Mouse (Mus musculus): ENCODE data around the gene Nhlrc3. TPM values are rescaled to one million over a fixed set of nuclear protein-coding genes. Genes with fewer than 3 reads are reported as not detected.
A peak's percentile ranks its signal among the peaks of the same experiment; 100 is the strongest.

Gene Nhlrc3
- polyA plus RNA-seq, 1 experiment from 2014 or later, result 10.0 TPM

DNA sequence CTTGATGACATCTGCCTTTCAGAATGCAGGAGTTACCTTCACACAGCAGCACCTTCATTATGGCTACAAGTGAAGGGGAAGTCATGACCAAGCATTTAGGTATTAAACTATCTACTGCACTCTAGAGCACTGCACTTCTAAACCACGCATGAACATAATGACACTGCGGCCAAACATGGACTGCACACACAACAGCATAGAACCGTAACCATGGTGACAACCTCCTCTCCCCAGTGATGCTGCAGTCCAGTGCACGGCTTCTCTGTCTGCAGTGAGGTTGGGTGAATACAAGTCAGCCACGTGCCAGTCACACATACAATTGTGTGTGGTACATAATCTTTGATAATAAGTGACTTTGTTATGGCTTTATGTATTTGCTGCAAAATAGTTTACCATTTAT lies 17.6 kb downstream of the Nhlrc3 start:
- 31% methylated on average over 5 of the region's 5 CpGs for WGBS
- H3K36me3 ChIP-seq (replicated peaks; ENCODE audit: control insufficient read depth, insufficient read depth), result peaks cover 9% of the 10 kb centered on the region
- H3K9ac ChIP-seq, result no peak overlapping the region
- no peak overlapping the region for H3K4me3 ChIP-seq (replicated peaks; ENCODE audit: low read length)
- no peaks in the 10 kb centered on the region for H3K4me1 ChIP-seq (replicated peaks; ENCODE audit: control insufficient read depth, insufficient read depth, low read length)
- H3K27me3 ChIP-seq (ENCODE audit: control insufficient read depth, insufficient read depth, low read length), result no peaks in the 10 kb centered on the region
- H3K9me3 ChIP-seq (ENCODE audit: control insufficient read depth, low read length), result no peaks in the 10 kb centered on the region
- ATAC-seq (ENCODE audit: low FRiP score) (peak; percentile 72), DNase-seq (ENCODE audit: low spot score) (peak; percentile 34)
- H3K4me2 ChIP-seq (replicated peaks), result no peak overlapping the region
- H3K27ac ChIP-seq, result no peak overlapping the region

DNA sequence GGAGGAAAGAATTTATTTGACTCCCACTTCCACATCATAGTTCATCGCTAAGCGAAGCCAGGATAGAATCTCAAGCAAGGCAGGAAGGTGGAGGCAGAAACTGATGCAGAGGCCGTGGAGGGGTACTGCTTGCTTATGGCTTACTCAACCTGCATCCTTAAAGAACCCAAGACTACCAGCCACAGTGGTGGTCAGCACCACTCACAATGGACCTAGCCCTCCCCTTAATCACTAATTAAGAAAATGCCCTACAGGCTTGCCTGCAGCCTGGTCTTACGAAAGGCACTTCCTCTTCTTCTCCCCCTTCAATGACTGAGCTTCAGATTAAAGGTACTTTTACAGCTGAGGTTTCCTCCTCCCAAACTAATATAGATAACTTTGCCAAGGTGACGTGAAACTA lies 26.6 kb downstream of the Nhlrc3 start:
- no peak overlapping the region for H3K9ac ChIP-seq
- H3K27me3 ChIP-seq (ENCODE audit: control insufficient read depth, insufficient read depth, low read length), result no peaks in the 10 kb centered on the region
- no peak for DNase-seq (ENCODE audit: low spot score)
- H3K9me3 ChIP-seq (ENCODE audit: control insufficient read depth, low read length), result no peaks in the 10 kb centered on the region
- no peaks in the 10 kb centered on the region for H3K36me3 ChIP-seq (replicated peaks; ENCODE audit: control insufficient read depth, insufficient read depth)
- H3K4me3 ChIP-seq (replicated peaks; ENCODE audit: low read length), result no peak overlapping the region
- no peaks in the 10 kb centered on the region for H3K4me1 ChIP-seq (replicated peaks; ENCODE audit: control insufficient read depth, insufficient read depth, low read length)
- H3K27ac ChIP-seq, result no peak overlapping the region
- no peak overlapping the region for H3K4me2 ChIP-seq (replicated peaks)
- WGBS, result 85% methylated on average over 5 of the region's 5 CpGs
- ATAC-seq (ENCODE audit: low FRiP score), result no peak

DNA sequence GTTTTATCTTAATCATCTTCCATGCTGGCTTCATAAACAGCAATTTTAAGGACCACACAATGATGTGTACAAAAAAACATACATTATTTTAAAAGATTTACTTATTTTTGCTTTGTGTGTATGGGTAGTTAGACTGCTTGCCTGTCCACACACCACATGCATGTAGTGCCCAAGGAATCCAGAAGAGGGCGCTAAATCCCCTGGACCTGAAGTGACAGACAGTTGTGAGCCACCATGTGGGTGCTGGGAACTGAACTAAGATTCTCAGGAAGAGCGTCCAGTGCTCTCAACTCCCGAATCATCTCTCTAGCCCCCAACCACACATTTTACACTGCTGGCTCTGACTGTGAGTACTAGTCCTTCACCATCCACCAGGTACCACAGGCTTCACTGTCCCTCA lies 28.5 kb downstream of the Nhlrc3 start:
- no peaks in the 10 kb centered on the region for H3K9me3 ChIP-seq (ENCODE audit: control insufficient read depth, low read length)
- H3K27ac ChIP-seq, result no peak overlapping the region
- H3K4me3 ChIP-seq (replicated peaks; ENCODE audit: low read length), result no peak overlapping the region

DNA sequence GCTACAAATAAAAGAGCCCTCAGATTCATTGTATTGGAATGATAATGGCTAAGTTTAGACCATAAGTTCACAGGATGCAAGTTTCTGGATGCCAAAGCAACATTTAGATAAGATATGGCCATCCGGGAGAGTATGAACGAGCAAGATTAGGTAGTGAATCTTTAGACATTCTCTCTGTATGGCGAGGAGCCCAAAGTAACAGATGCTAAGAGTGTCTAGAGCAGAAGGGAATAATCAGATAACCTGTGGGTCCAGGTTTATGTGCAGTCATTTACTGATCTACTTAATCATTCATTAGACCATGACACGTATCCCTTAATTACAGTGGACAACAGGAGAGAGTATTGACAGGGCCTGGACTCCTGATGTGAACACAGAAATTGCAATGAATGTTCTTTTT lies 39.6 kb downstream of the Nhlrc3 start:
- no peaks in the 10 kb centered on the region for H3K36me3 ChIP-seq (replicated peaks; ENCODE audit: control insufficient read depth, insufficient read depth)
- H3K27me3 ChIP-seq (ENCODE audit: control insufficient read depth, insufficient read depth, low read length), result no peaks in the 10 kb centered on the region
- ATAC-seq (ENCODE audit: low FRiP score) (no peak), DNase-seq (ENCODE audit: low spot score) (no peak)
- no peak overlapping the region for H3K27ac ChIP-seq
- no peak overlapping the region for H3K9ac ChIP-seq
- no peaks in the 10 kb centered on the region for H3K4me1 ChIP-seq (replicated peaks; ENCODE audit: control insufficient read depth, insufficient read depth, low read length)
- no peak overlapping the region for H3K4me2 ChIP-seq (replicated peaks)
- 87% methylated on average over 4 of the region's 4 CpGs for WGBS
- H3K4me3 ChIP-seq (replicated peaks; ENCODE audit: low read length), result no peak overlapping the region
- no peaks in the 10 kb centered on the region for H3K9me3 ChIP-seq (ENCODE audit: control insufficient read depth, low read length)

More for the DNA sequence above, 28.5 kb downstream of the Nhlrc3 start:
- H3K27me3 ChIP-seq (ENCODE audit: control insufficient read depth, insufficient read depth, low read length), result no peaks in the 10 kb centered on the region
- no peak for ATAC-seq (ENCODE audit: low FRiP score)
- DNase-seq (ENCODE audit: low spot score), result no peak
- H3K4me1 ChIP-seq (replicated peaks; ENCODE audit: control insufficient read depth, insufficient read depth, low read length), result no peaks in the 10 kb centered on the region
- 82% methylated on average over 3 of the region's 3 CpGs for WGBS
- H3K9ac ChIP-seq, result no peak overlapping the region
- no peak overlapping the region for H3K4me2 ChIP-seq (replicated peaks)
- H3K36me3 ChIP-seq (replicated peaks; ENCODE audit: control insufficient read depth, insufficient read depth), result no peaks in the 10 kb centered on the region

DNA sequence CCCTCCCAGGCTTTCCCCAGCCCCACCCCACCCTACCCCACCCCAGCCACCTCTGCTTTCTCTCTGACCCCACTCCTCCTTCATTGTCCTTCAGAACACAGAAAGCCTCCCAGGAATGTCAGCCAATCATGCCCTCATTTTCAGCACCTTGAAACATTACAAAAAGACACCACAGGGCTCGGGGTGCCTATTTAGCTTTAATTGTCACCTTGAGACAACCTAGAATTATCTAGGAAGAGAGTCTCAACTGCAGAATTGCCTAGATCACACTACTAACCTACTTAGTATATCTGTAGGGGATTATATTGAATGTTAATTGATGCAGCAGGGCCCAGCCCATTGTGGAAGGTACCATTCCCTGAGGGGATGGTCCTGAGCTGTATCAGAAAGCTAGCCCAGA lies 40.4 kb downstream of the Nhlrc3 start:
- Histone ChIP-seq H3K27me3 (ENCODE audit: control insufficient read depth, insufficient read depth, low read length) (no peaks in the 10 kb centered on the region), H3K4me1 (replicated peaks; ENCODE audit: control insufficient read depth, insufficient read depth, low read length) (0 out of 2 replicates have a peak, but pooled peaks cover under 1% of the 10 kb centered on the region), H3K4me2 (replicated peaks) (no peak overlapping the region), H3K27ac (no peak overlapping the region), H3K9ac (no peak overlapping the region), H3K9me3 (ENCODE audit: control insufficient read depth, low read length) (no peaks in the 10 kb centered on the region), H3K4me3 (replicated peaks; ENCODE audit: low read length) (no peak overlapping the region), H3K36me3 (replicated peaks; ENCODE audit: control insufficient read depth, insufficient read depth) (no peaks in the 10 kb centered on the region)
- ATAC-seq (ENCODE audit: low FRiP score) (no peak), DNase-seq (ENCODE audit: low spot score) (no peak)
- 60% methylated on average over 1 of the region's 1 CpGs for WGBS

DNA sequence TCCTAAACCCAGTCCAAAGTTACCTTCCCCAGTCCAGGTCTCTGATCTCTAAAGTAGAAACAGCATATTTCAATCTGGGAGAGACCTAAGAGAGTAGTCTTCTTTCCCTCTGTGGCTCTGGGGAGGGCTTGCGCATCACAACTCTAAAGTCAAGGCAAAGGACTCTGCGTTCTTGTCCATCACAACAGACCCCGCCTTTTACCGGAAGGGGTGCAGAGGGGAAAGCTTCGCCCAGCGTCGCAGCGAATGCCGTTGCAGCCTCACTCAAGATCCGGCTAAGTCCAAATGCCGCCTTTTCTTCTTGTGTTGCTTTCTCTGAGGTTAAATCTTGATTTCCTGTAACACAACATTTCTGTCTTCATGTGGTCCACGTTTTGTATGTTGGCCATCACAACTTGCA lies 41.5 kb downstream of the Nhlrc3 start:
- H3K27me3 ChIP-seq (ENCODE audit: control insufficient read depth, insufficient read depth, low read length), result no peaks in the 10 kb centered on the region
- 90% methylated on average over 12 of the region's 12 CpGs for WGBS

DNA sequence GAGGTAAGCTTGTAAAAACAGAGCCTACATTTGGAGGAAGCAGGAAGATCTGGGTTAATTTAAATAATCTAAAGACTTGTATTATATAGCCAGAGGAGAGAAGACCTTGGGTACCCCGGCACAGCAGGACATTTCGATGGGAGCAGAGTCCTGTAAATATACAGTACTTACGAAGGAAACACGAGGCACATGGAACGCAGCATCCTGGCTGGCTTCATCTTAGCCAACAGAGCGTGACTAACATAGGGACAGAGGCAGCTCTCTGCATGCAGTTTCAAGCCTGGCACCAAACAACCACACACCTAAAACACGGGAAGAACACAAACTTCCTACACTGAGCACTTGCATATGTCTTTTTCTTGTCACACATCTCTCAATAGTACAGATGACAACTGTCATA lies 45.4 kb downstream of the Nhlrc3 start:
- no peaks in the 10 kb centered on the region for H3K9me3 ChIP-seq (ENCODE audit: control insufficient read depth, low read length)
- no peak overlapping the region for H3K9ac ChIP-seq
- no peak for ATAC-seq (ENCODE audit: low FRiP score)
- no peaks in the 10 kb centered on the region for H3K36me3 ChIP-seq (replicated peaks; ENCODE audit: control insufficient read depth, insufficient read depth)
- no peaks in the 10 kb centered on the region for H3K27me3 ChIP-seq (ENCODE audit: control insufficient read depth, insufficient read depth, low read length)
- H3K4me3 ChIP-seq (replicated peaks; ENCODE audit: low read length), result no peak overlapping the region
- no peak for DNase-seq (ENCODE audit: low spot score)
- no peak overlapping the region for H3K27ac ChIP-seq
- WGBS, result 52% methylated on average over 7 of the region's 7 CpGs
- peaks cover 14% of the 10 kb centered on the region for H3K4me1 ChIP-seq (replicated peaks; ENCODE audit: control insufficient read depth, insufficient read depth, low read length)
- no peak overlapping the region for H3K4me2 ChIP-seq (replicated peaks)

More for the DNA sequence above, 41.5 kb downstream of the Nhlrc3 start:
- H3K9me3 ChIP-seq (ENCODE audit: control insufficient read depth, low read length), result no peaks in the 10 kb centered on the region
- 0 out of 2 replicates have a peak, but pooled peaks cover 5% of the 10 kb centered on the region for H3K4me1 ChIP-seq (replicated peaks; ENCODE audit: control insufficient read depth, insufficient read depth, low read length)
- H3K36me3 ChIP-seq (replicated peaks; ENCODE audit: control insufficient read depth, insufficient read depth), result no peaks in the 10 kb centered on the region
- DNase-seq (ENCODE audit: low spot score) (no peak), ATAC-seq (ENCODE audit: low FRiP score) (no peak)
- H3K27ac ChIP-seq, result no peak overlapping the region
- H3K4me3 ChIP-seq (replicated peaks; ENCODE audit: low read length), result no peak overlapping the region
- H3K4me2 ChIP-seq (replicated peaks), result no peak overlapping the region
- H3K9ac ChIP-seq, result no peak overlapping the region

DNA sequence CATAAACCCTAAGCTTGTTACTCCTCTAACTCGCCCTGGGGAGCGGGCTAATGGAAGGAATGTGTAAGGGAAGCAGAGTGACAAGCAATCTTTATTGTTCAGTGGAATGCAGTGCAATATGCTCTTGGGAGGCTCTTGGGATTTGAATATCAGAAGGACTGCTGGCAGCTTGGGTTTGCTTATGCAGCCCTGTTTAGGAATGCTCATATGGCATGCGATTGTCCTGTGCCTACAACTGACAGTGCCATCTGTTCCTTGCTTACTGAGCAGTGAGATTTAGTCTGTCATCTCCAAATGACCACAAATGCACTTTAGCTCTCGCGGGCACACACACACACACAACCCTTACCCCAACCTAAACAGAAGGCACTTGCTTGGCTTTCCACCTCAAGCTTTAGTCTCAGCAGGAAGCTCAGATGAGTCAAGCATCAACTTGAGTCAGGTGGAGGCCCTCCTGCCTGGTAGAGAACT lies 47.1 kb downstream of the Nhlrc3 start:
- H3K36me3 ChIP-seq (replicated peaks; ENCODE audit: control insufficient read depth, insufficient read depth), result no peaks in the 10 kb centered on the region
- H3K9me3 ChIP-seq (ENCODE audit: control insufficient read depth, low read length), result no peaks in the 10 kb centered on the region
- H3K27ac ChIP-seq, result no peak overlapping the region
- peaks cover 14% of the 10 kb centered on the region for H3K4me1 ChIP-seq (replicated peaks; ENCODE audit: control insufficient read depth, insufficient read depth, low read length)
- H3K4me2 ChIP-seq (replicated peaks), result no peak overlapping the region
- 38% methylated on average over 5 of the region's 5 CpGs for WGBS
- H3K27me3 ChIP-seq (ENCODE audit: control insufficient read depth, insufficient read depth, low read length), result no peaks in the 10 kb centered on the region
- ATAC-seq (ENCODE audit: low FRiP score), result peak; percentile 62; the same call in 1 of the 2 replicates
- H3K9ac ChIP-seq, result no peak overlapping the region
- peak; percentile 49 for DNase-seq (ENCODE audit: low spot score)
- H3K4me3 ChIP-seq (replicated peaks; ENCODE audit: low read length), result no peak overlapping the region

DNA sequence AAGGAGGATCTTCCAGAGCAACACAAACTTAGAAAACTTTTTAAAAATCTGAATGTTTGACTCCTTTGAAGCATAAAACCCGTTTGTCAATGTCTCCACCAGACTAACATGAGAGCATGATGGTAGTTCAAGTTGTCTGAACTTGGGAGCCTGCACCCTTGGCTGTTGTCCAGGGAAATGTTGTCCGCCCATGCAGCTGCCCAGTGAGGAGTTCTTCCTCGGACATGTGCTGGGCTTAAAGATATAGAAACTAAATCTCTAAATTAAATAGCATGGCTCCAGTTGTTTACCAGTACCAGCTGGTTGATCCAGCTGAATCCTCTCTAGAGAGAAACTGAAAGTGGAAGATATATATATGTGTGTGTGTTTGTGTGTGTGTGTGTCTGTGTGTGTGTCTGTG lies 49.2 kb downstream of the Nhlrc3 start:
- no peak overlapping the region for H3K27ac ChIP-seq
- H3K4me2 ChIP-seq (replicated peaks), result no peak overlapping the region
- no peaks in the 10 kb centered on the region for H3K36me3 ChIP-seq (replicated peaks; ENCODE audit: control insufficient read depth, insufficient read depth)
- H3K9ac ChIP-seq, result no peak overlapping the region
- no peaks in the 10 kb centered on the region for H3K9me3 ChIP-seq (ENCODE audit: control insufficient read depth, low read length)
- ATAC-seq (ENCODE audit: low FRiP score) (no peak), DNase-seq (ENCODE audit: low spot score) (no peak)
- no peak overlapping the region for H3K4me3 ChIP-seq (replicated peaks; ENCODE audit: low read length)
- 68% methylated on average over 3 of the region's 3 CpGs for WGBS
- no peaks in the 10 kb centered on the region for H3K27me3 ChIP-seq (ENCODE audit: control insufficient read depth, insufficient read depth, low read length)
- peaks cover 14% of the 10 kb centered on the region for H3K4me1 ChIP-seq (replicated peaks; ENCODE audit: control insufficient read depth, insufficient read depth, low read length)

DNA sequence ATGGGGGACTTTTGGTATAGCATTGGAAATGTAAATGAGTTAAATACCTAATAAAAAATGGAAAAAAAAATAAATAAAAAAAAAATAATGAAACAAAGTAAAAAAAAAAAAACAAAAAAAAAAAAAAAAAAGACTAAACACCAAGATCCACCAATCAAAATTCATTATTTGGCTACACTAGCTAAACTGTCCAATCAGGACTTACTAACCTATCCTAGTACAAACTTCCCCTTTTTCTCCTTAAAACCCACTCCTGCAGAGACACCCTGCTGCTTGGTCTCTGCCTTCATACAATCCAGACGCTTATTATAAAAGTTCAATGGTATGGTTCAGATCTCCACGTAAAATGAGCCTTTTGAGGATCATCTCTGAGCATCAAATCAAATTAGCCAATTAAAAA lies 49.7 kb downstream of the Nhlrc3 start:
- 51% methylated on average over 2 of the region's 2 CpGs for WGBS
- H3K4me3 ChIP-seq (replicated peaks; ENCODE audit: low read length), result no peak overlapping the region
- H3K36me3 ChIP-seq (replicated peaks; ENCODE audit: control insufficient read depth, insufficient read depth), result no peaks in the 10 kb centered on the region
- H3K9ac ChIP-seq, result no peak overlapping the region
- H3K27me3 ChIP-seq (ENCODE audit: control insufficient read depth, insufficient read depth, low read length), result no peaks in the 10 kb centered on the region
- H3K4me2 ChIP-seq (replicated peaks), result no peak overlapping the region
- ATAC-seq (ENCODE audit: low FRiP score), result no peak
- no peak overlapping the region for H3K27ac ChIP-seq
- DNase-seq (ENCODE audit: low spot score), result no peak
- no peaks in the 10 kb centered on the region for H3K9me3 ChIP-seq (ENCODE audit: control insufficient read depth, low read length)
- peaks cover 14% of the 10 kb centered on the region for H3K4me1 ChIP-seq (replicated peaks; ENCODE audit: control insufficient read depth, insufficient read depth, low read length)
